Mouse (Mus musculus) cerebellum, postnatal 25 days (tissue): ENCODE results near the gene Rab3b.

Experiments used
- DNase-seq, 2 experiments: peaks; one replicate each; pipeline ENCODE4 v3.0.0; 2021; ENCODE audit warnings: mixed read lengths in 2 of 2

The Rab3b gene

DNA sequence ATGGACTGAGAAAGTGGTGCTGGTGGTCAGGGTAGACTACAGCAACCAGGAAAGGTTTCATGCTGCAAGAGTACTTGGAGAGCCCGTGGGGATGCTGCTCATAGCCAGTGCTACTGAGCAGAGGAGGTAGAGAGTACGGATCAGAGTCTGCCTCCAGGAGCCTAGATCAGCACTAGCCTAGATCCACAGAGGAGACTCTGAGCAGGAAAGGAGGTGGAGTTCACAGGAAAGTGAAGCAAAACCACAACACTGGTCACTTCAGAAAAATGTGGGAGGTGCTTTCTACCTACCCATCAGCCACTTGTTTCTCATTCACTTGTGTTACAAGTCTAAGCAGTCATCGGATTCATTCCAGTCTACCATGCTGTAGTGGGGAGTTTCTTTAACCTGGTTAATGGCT, 80.8 kb downstream of the Rab3b start:
- DNase-seq: no peak

DNA sequence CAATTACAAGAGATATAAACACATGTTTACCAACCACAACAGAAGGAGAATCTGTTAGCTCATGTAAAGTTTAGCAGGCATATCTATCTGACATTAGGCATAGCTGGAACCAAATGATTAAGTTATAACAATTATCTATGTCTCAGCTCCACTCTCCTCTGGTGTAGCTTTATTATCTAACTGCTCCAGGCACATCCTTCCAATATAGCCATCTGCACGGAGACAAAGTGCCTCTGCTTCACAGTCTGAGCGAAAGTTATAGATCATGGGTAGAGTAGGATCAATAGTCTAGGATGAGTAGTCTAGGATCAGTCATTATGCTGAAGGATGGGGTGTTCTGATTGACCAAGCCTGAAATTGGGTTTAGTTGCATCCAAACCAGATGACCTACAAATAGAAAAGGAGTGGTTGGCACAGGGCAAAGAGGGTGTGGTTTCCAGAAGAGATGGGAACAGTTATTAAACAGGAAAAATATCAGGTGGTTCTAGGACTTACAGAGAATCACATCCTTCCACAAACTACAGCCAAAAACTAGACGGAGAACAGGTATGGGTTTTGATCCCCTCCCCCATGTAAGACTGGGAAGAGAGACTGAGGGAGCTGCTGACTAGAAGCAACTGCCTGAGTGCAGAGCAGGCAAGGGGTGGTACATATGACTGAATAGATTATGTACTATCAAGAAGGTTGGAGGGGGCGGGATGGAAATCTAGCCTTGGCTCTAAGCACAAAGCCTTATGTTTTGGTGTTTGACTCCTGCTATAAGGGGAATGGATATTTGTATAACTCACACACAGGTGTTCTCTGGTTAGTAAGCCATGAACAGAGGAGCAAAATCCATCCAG, 82.0 kb downstream of the Rab3b start:
- no peak for DNase-seq

DNA sequence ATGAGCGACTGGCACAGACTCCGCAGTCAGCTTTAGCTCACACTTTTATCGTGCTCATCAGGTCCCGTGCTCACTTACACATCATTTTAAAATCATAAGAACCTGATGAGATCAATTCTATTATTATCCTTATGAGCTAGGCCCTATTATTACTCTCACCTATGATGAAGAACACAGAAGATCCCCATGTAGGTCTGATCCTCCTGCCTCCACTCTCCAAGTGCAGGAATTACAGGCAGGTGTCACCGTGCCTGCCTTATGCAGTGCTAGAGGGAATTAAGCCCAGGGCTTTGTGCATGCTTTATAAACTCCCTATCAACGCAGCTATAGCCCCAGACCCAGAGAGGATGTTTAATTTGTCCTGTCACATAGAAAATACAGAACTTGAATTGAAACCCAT, 84.2 kb downstream of the Rab3b start:
- DNase-seq: no peak

DNA sequence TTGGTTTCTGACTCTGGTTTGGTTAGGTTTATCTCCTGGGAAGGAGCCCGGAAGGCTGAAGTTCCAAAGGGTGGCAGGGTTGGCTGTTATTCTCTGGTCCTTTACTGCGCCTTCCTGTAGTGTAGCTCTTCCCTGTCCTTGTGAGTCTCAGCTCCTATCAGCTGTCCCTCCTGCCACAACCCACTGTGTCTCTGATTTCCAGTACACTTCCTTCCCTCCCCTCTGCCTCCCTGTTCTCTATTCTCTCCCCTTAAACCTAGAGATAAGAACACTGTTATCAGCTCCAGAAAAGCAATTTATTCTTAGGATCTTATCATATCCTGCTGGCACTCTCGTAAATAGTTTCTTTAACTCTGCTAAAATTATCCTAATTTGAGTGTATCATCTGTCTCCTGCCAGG, 90.7 kb downstream of the Rab3b start:
- DNase-seq: no peak

DNA sequence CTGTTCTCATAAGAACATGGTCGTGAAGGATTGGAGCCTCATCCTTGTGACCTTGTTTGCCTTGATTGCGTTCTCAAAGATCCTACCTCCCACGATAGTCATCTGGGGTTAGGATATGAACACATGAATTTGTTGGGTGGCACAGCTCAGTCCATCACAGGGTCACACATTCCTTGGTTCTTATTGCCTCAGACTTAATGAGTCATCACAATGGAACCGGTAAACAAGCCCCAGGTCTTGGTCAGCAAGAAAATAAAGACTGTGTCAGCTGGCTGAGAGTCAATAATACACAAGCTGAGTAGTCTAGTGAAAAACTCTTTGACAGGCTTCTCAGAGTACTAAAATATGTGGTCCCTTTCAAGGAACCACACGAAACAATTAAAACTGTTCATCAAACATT, 92.2 kb downstream of the Rab3b start:
- DNase-seq: no peak

DNA sequence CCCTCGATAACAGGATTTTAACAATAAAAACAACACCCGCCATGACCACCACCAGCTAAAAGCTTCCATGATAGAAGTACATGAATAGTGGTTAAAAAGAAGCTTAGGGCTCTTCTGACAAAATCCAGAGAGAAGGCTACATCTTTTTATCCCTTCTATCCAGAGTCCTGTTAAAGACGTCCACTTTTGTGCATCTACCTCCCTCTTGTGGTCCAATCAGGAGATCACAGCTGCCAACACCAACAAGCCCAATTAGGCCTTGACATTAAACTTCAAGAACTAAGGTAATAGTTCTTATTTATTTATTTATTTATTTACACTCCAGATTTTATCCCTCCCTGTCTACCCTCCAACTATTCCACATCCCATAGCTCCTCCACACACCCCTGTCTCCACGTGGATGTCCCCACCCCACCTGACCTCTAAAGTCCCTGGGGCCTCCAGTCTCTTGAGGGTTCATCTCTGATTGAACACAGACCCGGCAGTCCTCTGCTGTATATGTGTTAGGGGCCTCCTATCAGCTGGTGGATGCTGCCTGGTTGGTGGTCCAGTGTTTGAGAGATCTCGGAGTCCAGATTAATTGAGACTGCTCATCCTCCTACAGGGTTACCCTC, 97.7 kb downstream of the Rab3b start:
- DNase-seq: peak; percentile 39 to 72

DNA sequence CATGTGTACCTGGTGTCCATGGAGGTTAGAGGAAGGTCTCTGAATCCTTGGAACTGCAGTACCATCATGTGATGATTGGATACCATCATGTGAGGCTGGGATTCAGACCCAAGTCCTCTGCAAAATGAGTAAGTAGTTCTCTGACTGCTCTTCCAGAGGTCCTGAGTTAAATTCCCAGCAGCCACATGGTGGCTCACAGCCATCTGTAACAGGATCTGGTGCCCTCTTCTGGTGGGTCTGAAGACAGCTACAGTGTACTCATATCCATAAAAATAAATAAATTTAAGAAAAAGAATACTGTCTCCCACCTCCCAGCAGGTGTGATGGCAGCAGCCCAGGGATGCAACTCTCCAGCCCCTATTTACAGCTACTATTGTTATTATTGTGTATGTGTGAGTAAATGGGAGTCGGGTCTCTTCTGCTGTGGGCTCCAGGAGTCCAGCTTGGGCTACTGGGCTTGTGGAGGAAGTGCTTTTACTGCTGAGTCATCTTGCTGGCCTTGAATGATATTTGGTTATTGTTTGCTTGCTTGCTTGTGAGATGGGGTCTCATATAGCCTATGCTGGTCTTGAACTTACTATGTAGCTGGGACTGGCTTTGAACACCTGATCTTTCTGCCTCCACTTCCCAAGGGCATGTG, 108.1 kb downstream of the Rab3b start:
- no peak for DNase-seq

DNA sequence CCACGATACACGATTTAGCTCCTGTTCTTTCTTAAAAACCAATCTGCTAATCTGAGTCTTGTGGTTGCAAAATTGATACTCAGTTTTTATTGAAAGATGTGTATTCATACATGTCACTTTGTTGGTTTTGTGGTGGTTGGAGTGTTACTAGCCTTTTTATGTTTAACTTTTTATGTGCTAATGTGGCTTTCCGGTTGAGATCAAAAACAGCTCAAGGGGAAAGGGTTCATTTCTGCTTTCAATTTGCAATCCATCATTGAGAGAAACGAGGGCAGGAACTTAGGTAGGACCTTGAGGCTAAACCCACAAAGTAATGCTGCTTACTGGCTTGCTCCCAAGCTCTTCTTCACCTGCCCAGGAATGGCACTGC, 108.6 kb downstream of the Rab3b start:
- DNase-seq: no peak

DNA sequence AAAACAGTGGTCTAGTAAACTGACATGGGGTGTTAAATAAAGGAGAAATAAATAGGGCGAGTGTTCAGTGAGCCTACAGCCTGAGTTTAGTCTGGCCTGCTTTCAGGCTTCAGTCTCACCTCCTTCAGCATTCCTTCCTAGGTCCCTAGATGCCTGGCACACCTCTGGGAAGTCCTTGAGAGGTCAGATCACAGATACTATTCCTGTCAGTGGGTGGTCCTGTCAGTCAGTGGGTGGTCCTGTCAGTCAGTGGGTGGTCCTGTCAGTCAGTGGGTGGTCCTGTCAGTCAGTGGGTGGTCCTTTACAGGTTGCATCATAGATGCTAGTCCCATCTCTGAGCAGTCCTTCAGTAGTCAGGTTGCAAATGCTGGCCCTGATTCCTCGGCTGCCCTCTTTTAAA, 110.6 kb downstream of the Rab3b start:
- DNase-seq: no peak

DNA sequence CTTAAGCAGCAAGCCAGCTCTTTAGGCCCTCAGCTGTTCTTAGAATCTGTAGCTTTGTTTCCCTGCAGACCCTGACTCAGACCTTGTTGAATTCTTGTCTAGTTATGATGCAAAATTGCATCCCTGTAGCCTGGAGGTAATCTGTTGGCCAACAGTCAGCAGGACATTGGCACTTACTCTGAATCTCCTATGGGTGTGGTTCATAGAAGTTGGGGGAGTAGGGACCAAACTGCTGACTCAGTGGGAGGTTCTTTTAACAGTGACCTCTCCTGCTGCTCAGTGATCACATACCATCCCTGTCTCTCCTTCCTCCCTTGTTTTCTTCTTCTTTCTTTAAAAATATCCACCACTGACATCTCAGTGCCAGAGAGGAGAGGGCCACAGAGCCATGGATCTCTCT, 111.2 kb downstream of the Rab3b start:
- DNase-seq: no peak

DNA sequence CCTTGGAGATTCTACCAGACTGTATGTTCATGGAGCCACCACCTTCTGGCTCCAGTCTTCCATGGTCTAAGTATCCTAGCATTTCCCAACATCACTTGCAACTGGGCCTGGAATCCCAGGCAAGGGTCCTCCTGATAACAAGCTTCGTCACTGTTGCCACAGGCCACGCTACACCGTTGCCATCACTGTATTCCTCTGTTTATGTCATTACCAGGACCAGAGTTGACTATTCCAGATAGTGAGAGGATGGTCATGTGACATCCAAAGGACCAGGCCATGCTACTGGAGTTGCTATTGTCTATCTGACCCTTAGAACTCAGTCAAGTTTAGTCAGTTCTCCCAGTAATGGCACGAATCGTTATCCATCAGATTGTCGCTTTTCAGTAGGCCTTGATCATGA, 111.7 kb downstream of the Rab3b start:
- no peak for DNase-seq

DNA sequence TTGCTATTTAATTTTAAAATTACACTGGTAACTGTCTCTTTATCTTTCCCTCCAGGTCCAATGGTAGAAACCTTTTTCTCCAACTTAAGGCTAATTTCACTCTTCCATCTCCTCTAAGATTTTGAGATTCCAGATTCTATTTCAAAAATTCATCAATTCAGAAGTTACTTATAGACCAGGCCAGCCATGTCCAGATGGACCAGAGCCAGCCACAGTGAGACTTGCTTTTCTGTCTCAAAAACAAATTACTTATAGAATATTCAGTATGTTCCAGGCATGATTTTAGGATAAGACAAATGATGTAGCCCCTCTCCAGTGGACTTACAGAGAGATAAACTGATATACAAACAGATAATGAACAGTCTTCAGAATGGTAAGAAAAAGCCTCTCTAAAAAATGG, 112.9 kb downstream of the Rab3b start:
- DNase-seq: no peak
